ENCODE assay signal across 8 mouse cellular contexts in genomic region chr12:69183583-69184308, GRCm38 (mm10). TPM values are rescaled to one million over a fixed set of nuclear protein-coding genes. Genes with fewer than 3 reads are reported as not detected.
A peak's percentile ranks its signal among the peaks of the same experiment; 100 is the strongest.
DNase-seq lines count a peak whose midpoint lies in the region; ATAC-seq and TF ChIP-seq lines count a peak whose summit lies in the region.

Rpl36al (minus strand) TSS chr12:69184083.
Mgat2 (plus strand) TSS chr12:69184157.

- intact Hi-C loops in gastrocnemius, adult 2 months (cut with DNase I) = no loop called here
- intact Hi-C loops in left cerebral cortex, adult 2 months (cut with DNase I) = no loop called here

- no peaks in the 10 kb centered on the region for H3K27me3 ChIP-seq in hindbrain, postnatal 0 days (ENCODE audit: insufficient read depth, low read length)

- peak within 1 kb of the TSS; percentile 99 for H3K4me2 ChIP-seq in hindbrain, postnatal 0 days (ENCODE audit: low read depth, low read length)

- H3K9ac ChIP-seq in hindbrain, postnatal 0 days (replicated peaks; ENCODE audit: low read length) = peak within 1 kb of the TSS; percentile 90

- peak within 1 kb of the TSS; percentile 95 for H3K27ac ChIP-seq in gastrocnemius, adult 2 months
- peak within 1 kb of the TSS; percentile 95 for H3K27ac ChIP-seq in hindbrain, postnatal 0 days
- H3K27ac ChIP-seq in left cerebral cortex, adult 2 months = peak within 1 kb of the TSS; percentile 96

- under 1% methylated on average over 80 of the region's 84 CpGs for WGBS in hindbrain, postnatal 0 days

- no peak for TF ChIP-seq CTCF in gastrocnemius, adult 2 months (IDR thresholded peaks at IDR 0.05)
- no peak for TF ChIP-seq CTCF in hindbrain, postnatal 0 days (IDR thresholded peaks at IDR 0.05; ENCODE audit: low read depth)
- TF ChIP-seq CTCF in left cerebral cortex, adult 2 months (IDR thresholded peaks at IDR 0.05) = no peak

- H3K4me1 ChIP-seq in hindbrain, postnatal 0 days (ENCODE audit: insufficient read depth, low read length) = peaks cover 8% of the 10 kb centered on the region

- no peaks in the 10 kb centered on the region for H3K9me3 ChIP-seq in hindbrain, postnatal 0 days (ENCODE audit: low read length)

- H3K4me3 ChIP-seq in gastrocnemius, adult 2 months = peak within 1 kb of the TSS; percentile 99
- peak within 1 kb of the TSS; percentile 86 for H3K4me3 ChIP-seq in hindbrain, postnatal 0 days (ENCODE audit: low read length)
- peak within 1 kb of the TSS; percentile 65 for H3K4me3 ChIP-seq in left cerebral cortex, adult 2 months

- DNase-seq in ZHBTc4 (ENCODE audit: low read depth, low spot score) = peak; percentile 99
- peak; percentile 99 for DNase-seq in gastrocnemius, adult 2 months
- DNase-seq in hindbrain, postnatal 0 days (ENCODE audit: low spot score) = peak; percentile 99
- DNase-seq in left cerebral cortex, adult 2 months (ENCODE audit: extremely low spot score in 1 of 2, low spot score in 2 of 2) = peak; percentile 99
- DNase-seq in right cerebral cortex, adult 2 months (ENCODE audit: low spot score in 2 of 2) = peak; percentile 98 to 99
- DNase-seq in urinary bladder, postnatal 14 days (ENCODE audit: low spot score) = peak; percentile 100

- ATAC-seq in common myeloid progenitor, adult 5-6 weeks (replicated peaks; ENCODE audit: low read depth, poor library complexity, severe bottlenecking) = peak; percentile 93
- ATAC-seq in hindbrain, postnatal 0 days = peak; percentile 99
- ATAC-seq in megakaryocyte, adult 5-6 weeks (ENCODE audit: poor library complexity, severe bottlenecking) = peak; percentile 92

- H3K36me3 ChIP-seq in hindbrain, postnatal 0 days (ENCODE audit: insufficient read depth, low read length) = peaks cover 4% of the 10 kb centered on the region; the same call in 1 of the 2 replicates

RNA-seq across cellular contexts. Expression of gene Rpl36al, which starts in this region (rescaled TPM):
- 891 and 1,224 TPM in 2 replicates for total RNA-seq in common myeloid progenitor, adult 5-6 weeks (2017)
- 100 to 1,000 TPM; 290 to 325 TPM for total RNA-seq in gastrocnemius, adult 2 months (2021)
- 80.6 and 99.1 TPM in 2 replicates for total RNA-seq in hindbrain, postnatal 0 days (2014; rRNA removed)
- 417 and 430 TPM in 2 replicates for polyA plus RNA-seq in hindbrain, postnatal 0 days (2015; fragmentation: Nextera tagmentation; extraction: Ambion mirVana)
- total RNA-seq in left cerebral cortex, adult 2 months (2021) = 100 to 1,000 TPM; 174 to 177 TPM
- total RNA-seq in megakaryocyte, adult 5-6 weeks (2015) = 691 and 759 TPM in 2 replicates
- total RNA-seq in megakaryocyte, adult 5-6 weeks (2017) = 982 and 1,157 TPM in 2 replicates

RNA-seq across cellular contexts. Expression of gene Mgat2, which starts in this region (rescaled TPM):
- 105 and 110 TPM in 2 replicates for total RNA-seq in common myeloid progenitor, adult 5-6 weeks (2017)
- 1 to 10 TPM; 6.0 to 7.3 TPM for total RNA-seq in gastrocnemius, adult 2 months (2021)
- 64.6 and 71.1 TPM in 2 replicates for total RNA-seq in hindbrain, postnatal 0 days (2014; rRNA removed)
- polyA plus RNA-seq in hindbrain, postnatal 0 days (2015; fragmentation: Nextera tagmentation; extraction: Ambion mirVana) = 39.7 and 42.2 TPM in 2 replicates
- total RNA-seq in left cerebral cortex, adult 2 months (2021) = 10 to 100 TPM; 27.0 to 28.9 TPM
- 82.9 and 91.6 TPM in 2 replicates for total RNA-seq in megakaryocyte, adult 5-6 weeks (2015)
- 89.3 and 91.9 TPM in 2 replicates for total RNA-seq in megakaryocyte, adult 5-6 weeks (2017)

Comparison
In these comparisons a context has a peak if more than half of its experiments do, and no peak if none do; other contexts are left out.
1. Peak in every context shown above with its lines: DNase-seq, ATAC-seq, H3K4me3 ChIP-seq and H3K27ac ChIP-seq.